Mouse (Mus musculus): ENCODE data around the gene Nrros.
A peak's percentile ranks its signal among the peaks of the same experiment; 100 is the strongest.

Nrros gene

DNA sequence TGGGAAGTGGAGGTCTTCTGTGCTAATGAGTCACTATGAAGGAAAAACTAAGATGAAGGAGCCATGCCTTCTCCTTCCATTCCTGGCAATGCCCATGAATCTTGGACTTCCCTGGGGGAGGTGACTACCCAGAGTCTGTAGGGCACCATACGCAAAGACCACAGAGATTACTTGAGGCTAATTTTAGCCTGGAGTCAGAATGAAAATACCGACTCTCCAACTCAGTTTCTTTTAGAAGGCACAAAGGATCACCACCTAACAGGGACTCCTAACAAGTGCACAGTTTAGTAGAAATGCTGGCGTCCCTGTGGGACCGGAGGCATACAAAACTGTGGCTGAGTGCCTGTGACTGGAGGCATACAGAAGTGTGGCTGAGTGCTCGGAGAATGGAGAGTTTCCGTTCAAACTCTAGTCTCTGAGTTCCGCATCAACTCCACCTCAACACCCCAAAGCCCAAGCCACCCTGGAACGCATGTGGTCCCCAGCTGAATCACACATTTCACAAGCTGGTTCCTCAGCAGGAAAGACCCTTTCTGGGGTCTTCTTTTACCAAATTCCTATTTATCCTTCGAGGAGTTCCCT lies 4.6 kb downstream of the Nrros start:
- no peak for DNase-seq

DNA sequence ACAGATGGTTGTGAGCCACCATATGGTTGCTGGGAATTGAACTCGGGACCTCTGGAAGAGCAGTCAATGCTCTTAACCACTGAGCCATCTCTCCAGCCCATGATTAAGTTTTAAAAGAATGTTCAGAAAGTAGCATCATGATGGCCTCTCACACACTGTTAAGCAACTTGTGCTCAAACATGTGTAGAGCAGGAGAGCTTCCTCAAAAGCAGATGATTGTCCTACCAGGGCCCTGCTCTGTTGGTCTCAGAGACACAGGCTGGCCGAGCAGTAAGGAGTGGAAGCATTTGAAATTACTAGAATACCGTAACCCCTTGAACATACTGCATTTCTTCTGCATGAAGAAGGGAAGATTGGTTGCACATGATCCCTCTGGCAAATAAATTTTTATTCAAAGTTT lies 6.4 kb downstream of the Nrros start:
- no peak for DNase-seq

DNA sequence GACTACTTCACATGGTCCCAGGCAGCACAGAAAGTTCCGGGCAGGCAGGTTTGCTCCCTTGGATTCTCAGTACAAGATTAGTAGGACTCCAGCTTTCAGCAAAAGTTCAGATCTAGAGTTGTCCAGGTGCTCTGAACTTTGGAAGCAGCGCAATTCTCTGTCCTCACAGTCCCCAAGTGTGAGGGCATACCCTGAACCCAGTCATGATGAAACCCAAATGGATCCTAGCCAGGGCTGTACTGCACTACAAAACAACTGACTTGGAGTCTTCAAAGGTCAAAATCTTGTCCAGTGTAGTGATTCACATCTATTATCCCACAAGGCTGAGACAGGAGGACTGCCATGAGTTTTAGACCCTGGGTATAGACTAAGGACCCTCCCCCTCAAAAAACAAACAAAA lies 8.0 kb downstream of the Nrros start:
- DNase-seq, result no peak

DNA sequence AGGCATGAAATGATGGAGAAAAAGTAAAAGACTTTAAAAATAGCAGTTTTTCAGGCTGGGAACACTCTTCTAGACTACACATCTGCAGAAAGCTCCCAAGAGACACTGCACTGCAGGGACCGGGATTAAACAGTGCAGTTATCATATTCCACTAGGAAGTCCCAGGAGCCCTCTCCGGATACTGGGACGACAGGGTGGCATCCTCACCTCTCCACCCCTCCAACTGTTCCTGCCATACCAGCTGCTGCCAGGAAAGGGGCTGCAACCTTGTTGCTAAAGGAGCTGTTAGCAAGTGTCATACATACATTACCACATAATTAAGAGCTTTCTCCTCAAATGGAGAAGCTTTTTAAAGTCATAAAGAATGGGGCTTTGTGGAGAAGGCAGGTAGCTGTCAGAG lies 8.7 kb downstream of the Nrros start:
- no peak for DNase-seq

DNA sequence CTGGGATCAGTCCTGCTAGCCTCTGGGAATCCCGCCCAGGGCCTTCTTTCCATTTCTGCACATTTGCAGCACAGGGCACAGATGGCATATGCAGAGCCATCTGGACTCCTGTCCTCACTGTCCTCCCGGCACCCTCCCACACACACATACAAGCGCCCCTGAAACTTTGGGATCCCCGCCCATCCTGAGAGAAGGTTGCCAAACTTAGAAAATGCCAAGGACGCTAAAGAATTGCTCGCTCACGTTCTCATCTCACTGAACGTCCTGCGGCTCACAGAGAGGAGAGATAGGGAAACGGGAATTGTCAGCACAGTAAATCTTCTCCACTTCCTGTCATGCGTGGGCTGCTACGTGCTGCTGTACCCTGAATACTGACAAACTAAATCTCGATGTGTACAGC lies 11.0 kb downstream of the Nrros start:
- peak; percentile 37 for DNase-seq

DNA sequence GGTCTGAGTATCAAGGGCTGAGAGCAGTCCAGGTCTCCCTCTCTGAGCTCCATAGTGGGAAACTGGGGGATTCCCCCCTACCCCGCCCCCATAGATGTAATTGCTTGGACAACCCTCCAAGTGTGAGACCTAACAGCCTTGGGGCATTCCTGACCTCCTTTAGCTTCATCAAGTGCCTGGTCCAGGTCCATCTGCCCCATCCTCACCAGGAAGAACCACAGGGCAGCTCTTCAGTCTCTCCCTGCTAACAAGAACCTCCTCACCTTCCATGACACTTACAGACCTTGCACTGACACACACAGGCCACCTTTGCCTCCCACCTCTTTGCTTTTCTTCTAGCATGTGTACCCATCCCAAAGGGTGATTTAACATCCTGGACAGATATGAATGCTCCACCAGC lies 11.4 kb downstream of the Nrros start:
- DNase-seq, result no peak

DNA sequence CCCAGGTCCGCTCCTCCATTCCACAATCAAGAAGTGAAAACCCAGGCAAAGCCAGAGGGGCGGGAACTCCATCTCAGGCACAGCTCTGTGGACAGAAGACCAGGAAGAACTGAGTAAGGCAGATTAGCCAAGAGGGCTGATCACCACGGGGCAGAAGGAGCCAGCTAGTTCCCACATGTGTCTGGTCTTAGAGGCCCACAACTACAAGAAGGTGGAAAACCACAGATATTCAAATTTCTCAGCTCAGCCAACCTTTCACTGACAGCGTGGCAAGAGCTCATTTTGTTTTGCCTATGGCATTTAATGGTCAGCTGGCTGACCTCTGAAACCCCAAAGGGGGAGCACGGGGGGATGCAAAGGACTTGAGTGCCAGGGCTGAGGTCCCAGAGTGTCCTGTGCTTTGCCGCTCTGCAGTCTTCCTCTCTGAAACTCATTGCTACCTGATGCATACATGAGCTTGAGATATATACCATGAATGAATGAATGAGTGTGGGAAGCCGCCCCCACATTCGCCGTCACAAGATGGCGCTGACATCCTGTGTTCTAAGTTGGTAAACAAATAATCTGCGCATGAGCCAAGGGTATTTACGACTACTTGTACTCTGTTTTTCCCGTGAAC lies 17.7 kb downstream of the Nrros start:
- DNase-seq, result no peak

DNA sequence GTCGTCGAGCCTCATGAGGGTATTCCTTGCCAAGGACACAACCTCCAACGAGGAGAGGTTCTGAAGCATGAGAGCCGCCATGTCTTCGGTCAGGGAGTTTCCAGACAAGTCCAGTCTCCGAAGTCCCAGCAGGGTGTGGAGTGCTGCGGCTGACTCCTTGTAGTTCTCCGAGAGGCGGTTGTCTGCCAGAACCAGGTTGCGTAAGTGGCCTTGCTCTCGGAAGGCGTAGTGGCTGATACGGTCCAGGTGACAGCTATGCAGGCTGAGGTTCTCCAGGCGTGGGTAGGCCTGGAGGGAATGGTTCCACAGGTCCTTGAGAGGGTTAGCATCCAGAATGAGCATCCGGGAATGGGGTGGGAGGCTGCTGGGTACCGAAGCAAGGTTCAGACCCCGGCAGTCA lies 20.8 kb downstream of the Nrros start:
- DNase-seq, result no peak

DNA sequence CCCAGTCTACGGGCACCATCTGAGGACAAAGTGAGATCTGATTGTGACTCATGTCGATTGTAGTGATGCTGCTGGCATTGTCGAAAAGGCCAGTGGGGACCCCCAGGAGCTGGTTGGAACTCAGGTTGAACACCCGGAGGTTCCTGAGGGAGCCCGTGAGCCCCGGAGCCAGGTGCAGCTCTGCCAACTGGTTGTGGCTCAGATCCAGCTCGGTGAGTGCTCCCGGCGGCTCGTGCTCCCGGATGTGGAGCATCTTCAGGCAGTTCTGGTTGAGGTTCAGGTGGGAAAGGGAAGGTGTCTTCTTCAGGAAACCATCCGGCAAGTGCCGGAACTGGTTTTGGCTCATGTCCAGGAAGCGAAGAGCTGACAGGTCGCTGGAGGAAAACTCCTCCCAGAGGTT lies 21.6 kb downstream of the Nrros start:
- DNase-seq, result no peak

DNA sequence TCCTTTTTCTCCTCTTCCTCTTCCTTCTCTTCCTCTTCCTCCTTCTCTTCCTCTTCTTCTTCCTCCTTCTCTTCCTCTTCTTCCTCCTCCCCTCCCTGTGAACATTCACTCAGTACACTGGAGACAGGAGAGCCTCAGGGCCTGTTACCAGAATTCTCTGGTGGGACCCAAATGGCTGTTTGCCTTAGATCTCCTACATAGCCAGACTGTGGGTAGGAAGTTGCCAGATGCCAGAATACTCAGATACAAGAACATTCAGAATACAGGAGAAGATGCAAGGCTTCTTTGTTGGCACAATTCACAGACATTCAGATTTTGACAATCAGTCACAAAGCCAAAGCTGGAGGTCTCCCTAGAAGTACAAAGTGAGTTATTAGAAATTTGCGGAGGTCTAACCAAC lies 26.4 kb downstream of the Nrros start:
- DNase-seq, result no peak

DNA sequence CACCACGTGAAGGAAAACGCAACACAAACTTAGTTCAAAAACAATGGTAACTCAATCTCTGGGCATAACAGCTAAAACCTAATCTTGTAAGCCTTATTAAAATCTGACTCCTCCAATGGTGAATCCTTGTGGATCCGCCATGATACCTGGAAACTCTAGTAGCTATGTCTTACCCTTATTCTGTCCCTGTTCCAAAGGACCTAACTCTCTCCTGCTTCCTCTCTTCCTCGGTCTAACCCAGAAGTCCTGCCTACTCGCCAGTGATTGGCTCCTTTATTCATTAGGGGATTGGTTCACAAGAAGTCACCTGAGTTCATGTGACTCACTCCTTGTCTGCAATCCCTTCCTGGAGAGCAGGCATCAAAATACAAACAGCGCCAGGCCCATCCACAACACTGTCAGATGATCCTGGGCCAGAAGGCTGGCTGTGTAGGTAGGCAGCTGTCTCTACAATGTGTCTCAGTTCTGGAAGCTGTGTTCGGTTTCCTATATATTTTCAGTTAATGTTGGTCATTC lies 29.5 kb downstream of the Nrros start:
- no peak for DNase-seq

DNA sequence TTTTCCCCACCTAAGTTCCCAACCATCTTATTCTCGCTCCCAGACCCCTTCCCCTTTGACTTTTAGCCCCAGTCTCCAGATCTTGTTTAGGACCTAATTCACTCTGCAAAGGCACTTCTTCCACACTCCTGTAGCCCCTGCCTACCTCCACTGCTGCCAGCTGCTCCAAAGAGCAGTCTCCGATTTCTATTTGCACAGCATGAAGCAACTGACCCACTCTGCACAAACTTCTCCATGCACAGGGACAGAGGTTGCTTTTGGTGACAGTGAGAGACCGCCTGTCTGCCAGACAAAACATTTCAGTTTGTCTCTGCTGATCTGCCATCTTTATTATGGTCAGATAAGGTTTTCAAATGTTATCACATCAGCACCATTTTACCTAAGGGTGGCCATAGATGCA lies 32.2 kb downstream of the Nrros start:
- DNase-seq, result no peak

DNA sequence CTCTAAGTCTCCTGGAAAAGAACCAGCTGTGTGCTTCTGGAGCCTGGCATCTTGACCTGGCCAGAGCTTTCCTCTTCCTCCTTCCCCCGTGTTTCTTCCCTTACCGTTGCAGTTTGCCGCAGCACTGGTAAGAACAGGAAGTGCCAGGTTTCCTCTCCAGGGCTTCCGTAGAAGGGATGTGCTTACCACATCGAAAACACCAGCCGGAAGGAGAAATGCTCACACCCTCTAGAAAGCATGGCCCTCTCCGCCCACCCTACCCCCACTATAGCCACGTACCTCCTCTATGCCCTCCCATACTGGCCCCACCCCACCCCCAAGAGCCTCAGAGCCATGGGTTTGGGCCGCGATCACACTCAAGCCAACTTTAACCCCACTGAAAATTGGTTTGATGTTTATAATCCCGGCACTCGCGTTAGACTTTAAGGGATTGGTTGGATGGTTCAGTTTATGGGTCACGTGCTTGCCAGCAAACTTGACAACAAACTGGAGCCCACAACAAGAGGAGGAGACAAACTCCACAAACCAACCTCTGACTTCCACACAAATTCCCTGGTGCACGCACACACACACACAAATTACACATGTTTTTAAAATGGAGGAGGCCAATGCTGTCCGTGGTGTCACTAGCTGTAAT lies 35.1 kb downstream of the Nrros start:
- peak; percentile 60 for DNase-seq

DNA sequence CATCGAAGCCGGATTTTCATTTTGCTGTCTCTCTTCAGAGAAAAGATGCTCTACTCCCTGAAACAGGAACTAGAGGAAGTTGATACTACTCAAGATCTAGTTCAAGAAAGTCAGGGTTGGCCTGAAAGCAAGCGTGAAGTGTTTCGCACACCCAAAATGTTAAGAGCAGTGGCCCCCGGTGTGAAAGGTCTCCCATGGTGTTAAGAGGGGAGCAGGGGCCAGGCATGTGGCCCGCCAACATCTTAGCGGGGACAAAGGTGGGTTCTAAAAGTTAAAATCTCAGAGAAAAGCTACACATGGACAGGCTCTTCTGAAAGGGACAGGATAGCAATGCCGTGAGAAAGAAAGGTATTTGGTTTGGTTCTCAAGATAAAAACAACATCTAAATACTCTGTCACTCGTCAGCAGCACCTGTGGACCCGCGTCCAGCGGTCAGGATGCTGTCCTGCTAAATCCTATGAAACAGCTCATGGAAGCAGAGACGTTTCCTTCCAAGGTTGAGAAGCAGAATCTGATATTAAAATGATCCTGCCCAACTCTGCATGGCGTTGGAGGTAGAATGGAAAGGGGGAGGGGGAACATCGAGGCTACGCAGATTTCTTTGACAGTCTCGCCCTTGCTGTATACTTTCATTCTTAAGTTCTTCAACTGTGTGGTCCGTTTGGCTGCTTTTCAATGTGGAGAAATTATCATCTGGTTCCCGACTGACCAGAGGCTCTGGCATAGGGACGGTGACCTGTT lies 35.8 kb downstream of the Nrros start:
- DNase-seq, result no peak

DNA sequence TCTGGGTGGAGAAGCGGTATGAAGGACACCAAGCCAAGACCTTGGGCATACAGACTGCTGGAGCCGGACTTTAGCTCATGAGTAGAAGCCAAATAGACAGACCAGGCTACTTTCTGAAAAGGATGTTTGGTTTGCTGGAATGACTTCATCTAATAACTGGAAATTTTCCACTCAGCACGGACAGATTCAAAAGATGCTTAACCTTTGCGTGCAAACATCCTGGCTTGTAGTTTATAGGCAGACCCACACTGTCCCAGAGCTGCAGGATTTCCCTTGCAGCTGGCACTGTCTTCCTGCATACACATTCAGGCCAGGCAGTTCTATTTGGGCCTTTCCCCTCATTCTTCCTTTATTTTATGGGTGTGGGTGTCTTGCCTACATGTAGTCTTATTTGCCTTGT lies 38.3 kb downstream of the Nrros start:
- no peak for DNase-seq

DNA sequence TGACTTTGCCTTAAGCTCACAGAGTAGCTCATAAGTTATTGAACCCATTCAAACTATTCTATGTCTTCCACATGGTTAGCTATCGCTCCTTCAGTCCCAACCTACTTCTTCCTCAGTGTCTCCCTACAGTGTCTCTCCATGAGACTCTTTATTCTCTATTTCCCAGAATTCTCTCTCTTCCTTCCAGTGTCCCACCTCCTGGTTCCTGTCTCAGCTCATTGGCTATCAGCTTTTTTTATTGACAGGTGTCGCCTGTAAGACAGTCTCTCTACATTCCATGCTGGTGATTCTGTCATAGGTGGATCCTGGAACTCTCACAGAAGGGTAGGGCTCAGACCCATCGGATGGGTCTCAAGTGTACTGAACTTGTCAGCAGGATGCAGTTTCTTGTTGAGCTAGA lies 40.0 kb downstream of the Nrros start:
- DNase-seq, result no peak

DNA sequence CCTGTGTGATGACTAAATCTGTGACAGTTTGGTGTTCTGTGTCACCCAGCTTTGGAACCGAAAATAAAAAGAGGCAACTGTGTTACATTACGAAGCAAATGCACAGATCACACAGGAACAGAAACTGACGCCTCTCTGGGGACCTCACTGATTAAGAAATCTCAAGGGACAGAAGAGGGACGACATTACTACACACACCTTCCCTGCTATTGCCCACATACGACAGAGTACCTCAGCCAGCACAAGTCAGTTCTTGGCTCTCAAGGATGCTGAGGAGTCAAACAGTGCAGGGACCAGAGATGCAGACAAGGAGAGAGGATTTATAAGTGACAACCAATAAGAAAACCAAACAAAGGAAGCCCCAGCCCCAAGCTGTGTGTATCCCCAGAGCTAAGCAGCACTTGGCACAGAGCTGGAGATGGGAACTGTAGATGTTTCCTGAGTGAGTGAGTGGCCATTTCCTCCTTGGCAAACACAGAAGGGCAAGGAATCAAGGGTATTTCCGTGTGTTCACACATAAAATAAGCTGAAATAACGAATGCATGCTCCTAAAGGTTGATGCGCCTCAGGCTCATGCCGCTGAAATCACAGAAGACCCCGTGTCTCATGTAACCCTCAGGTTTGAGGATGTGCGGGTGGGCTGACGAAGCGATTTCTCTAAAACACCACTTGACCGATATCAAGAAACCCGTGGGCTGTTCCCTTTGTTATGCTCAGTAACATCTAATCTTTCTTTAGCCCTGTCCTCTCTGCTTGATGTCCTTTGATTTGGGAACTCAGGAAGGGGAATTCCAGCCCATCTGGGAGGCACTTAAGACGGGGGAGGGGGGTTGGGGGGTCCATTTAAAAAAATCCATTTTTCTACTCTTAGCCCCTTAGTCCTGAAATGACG lies 40.7 kb downstream of the Nrros start:
- peak; percentile 52 for DNase-seq

DNA sequence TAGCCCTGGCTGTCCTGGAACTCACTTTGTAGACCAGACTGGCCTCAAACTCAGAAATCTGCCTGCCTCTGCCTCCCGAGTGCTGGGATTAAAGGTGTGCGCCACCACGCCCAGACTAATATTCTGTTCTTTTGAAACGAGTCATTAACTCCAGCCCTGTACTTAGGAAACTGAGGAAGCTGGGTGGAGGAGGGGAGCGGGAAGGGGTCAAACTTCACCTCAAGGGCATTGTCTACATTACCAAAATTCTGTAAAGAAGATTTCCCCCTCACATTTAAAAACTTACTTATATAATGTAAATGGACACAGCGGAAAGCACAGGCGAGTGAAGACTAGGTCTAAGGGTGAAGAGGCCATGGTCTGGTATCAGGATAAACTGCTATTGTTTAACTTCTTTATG lies 41.4 kb downstream of the Nrros start:
- no peak for DNase-seq

DNA sequence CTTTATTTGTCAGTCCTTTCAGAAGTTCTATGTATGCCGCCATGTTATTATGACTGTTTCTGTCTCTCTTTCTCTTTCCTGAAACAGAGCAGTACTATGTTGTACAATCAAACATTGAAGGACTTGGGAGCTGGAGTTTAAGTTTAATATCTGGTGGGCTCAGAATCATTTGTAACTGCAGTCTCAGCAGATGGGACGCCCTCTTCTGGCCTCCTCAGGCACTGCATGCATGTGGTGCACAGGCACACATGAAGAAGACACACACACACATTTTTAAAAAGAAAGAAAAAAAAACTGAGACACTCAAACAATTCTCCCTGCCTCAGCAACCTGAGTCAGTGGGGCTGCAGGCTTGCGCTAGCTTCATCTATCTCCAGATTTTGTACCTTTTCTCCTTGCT lies 44.9 kb downstream of the Nrros start:
- no peak for DNase-seq

DNA sequence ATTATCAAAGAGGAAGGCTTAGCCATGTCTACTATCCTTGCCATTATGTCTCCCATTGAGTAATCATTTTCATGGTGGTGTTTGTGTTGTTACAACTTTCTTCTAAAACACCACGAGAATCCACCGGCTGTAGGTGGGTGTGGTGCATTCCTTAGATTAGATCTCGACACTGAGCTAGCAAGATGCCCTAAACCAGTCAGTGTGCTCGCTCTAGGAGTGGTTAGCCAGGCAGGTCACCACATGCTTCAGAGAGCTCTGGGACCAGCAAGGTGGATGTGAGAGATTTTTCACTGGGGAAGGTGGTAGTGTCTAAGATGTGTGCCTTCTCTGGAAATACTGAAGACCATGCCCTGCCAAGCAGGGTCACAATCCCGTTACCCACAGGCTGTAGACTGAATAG lies 49.2 kb downstream of the Nrros start:
- DNase-seq, result no peak

DNA sequence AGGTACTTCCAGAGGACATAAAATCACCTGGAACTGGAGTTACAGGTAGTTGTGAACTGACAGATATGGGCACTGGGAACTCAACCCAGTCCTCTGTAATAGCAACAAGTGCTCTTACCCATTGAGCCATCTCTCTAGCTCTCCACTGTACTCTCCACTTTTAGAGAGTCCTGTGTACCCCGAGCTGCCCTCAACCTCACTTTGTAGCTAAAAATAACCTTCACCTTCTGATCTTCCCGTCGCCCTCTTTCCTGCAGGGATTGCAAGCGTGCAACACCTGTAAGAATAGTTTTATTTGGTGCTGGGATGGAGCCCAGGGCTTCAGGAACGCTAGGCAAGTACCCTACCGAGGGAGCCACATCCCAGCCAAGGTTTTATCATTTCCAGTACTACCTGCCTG lies 49.6 kb downstream of the Nrros start:
- DNase-seq, result no peak

DNA sequence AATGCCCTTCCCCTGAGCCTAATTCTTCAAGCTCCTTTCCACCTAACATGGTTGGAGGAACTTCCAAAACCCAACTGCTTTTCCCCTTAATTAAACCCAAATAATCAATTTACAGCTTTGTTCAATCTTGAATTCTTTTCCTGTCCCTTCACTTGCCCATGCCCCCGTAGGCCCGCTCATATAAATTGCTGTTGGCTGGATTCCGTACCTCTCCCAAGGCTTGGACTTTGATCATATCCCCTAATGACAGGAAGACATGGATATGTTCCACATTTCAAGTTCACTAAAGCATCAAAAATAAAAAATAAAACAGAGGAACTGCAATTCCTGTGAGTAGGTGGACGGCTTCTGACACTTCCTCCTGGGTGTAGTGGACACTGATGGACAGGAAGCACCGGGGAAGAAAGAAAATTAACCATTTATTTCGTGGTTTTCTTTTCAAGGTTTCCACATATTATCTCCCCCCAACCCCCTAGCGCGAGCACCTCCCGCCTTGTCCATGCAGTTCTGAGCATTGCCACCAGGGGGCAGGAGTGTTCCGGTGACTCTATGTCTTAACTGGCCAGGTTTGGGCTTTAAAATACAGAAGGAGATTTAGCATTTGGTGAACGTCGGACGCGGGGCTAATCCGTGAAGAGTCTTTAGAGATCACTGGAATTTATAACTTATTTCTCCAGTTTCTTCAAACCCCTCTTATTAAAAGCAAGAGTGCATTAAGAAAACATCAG lies 50.3 kb downstream of the Nrros start:
- DNase-seq, result peak; percentile 91
